Mouse (Mus musculus) retina, postnatal 1 day (tissue): ENCODE measurements around the gene Rhob.

ENCODE experiments used
- DNase-seq: peaks from one replicate; pipeline ENCODE4 v3.0.0-alpha.2; 2012

The Rhob gene

DNA sequence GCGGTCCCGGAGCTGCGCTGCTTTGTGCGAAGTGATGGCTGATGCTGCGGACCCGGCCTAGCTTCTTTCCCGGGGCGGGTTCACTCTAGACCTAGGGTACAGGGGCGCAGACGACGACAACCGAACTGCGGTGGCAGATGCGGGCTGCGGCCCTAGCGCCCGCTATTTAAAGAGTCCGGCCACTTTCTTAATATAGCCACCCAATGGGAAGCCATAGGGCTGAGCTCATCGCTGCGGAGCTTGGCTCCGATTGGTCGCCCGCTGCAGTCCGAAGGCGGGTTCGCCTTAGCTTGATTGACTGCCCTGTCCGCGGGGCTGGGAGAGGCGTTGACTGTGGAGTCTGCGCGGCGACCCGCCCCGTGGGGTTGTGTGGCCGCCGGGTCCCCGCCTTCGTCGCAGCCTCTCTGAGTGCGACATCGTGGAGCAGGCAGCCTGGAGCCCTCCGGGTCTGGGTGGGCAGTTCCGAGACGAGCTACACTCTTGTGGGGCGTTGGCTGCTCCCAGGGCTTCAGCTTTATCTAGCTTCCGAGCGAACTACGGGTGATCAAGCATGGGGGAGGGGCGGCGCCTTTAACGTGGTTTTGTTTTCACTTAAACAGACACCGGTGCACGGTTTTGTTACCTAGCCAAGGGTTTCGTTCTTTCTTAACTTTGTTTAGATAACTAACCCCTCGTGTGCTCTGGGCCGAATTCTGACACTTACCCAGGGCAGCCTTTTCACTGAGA lies at the start of gene Rhob:
Rhob (minus strand) TSS at position 139 of the 726 bp plus-strand sequence.
- DNase-seq, result peak; percentile 98

- DNase-seq, result peak; percentile 88
These were observed 47.5 kb upstream of the Rhob start for GRCm38 (mm10) chr12:8547357-8547756.

DNA sequence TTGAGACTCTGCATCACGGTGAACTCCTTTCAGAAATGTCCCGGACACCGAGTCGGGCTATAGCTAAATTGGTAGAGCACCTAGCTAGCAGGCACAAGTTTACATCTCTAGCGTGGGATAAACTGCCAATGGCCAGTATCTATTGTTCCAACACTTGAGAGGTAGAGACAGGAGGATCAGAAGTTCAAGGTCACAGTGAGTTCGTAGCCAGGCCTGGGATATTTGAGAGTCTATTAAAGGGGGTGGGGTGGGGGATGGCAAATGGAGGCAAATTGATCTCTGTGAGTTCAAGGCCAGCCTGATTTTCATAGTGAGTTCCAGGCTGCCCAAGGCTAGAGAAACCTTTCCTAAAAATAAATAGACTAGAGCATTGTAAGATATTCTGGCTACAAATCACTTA lies 47.0 kb upstream of the Rhob start:
- no peak for DNase-seq

- DNase-seq, result no peak
These were observed 45.3 kb upstream of the Rhob start for GRCm38 (mm10) chr12:8545066-8545610.

- no peak for DNase-seq
These were observed 42.6 kb upstream of the Rhob start for GRCm38 (mm10) chr12:8542371-8542770.

DNA sequence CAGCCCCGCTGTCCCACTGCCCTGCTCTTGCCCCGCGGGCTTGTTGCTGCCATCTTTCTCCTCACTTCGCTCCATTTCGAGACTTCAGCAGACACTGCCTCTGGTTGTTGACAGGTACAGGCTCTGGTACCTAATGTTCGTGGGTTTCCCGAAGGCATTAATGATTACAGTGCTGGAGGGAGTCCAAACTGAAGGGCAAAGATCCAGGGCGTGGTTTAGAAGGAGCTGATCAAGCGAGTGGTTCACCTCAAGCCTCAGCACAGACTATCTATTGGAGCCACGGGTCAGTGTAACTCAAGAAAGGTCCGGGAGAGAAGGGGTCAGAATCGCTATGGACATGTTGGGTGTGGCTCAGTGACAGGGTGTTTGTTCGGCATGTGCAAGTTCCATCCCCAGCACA lies 39.7 kb upstream of the Rhob start:
- no peak for DNase-seq

DNA sequence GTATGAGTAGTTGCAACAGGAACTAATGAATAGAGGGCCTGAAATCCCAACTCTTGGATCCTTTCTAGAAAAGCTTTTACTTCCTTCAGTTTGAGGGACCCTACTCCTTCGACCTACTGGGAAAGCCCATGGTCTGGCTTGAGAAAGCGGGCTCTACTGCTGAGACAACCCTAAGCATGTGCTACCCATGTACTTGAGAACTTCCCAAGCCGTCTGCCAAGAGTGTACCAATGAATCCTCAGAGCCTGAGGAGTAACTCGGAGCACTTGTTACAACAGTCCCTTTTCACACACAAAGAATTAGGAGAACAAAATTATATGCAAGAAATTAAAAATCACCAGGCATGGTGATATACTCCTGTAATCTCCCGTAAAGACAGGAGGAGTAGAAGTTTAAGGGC lies 37.5 kb upstream of the Rhob start:
- DNase-seq, result no peak

DNA sequence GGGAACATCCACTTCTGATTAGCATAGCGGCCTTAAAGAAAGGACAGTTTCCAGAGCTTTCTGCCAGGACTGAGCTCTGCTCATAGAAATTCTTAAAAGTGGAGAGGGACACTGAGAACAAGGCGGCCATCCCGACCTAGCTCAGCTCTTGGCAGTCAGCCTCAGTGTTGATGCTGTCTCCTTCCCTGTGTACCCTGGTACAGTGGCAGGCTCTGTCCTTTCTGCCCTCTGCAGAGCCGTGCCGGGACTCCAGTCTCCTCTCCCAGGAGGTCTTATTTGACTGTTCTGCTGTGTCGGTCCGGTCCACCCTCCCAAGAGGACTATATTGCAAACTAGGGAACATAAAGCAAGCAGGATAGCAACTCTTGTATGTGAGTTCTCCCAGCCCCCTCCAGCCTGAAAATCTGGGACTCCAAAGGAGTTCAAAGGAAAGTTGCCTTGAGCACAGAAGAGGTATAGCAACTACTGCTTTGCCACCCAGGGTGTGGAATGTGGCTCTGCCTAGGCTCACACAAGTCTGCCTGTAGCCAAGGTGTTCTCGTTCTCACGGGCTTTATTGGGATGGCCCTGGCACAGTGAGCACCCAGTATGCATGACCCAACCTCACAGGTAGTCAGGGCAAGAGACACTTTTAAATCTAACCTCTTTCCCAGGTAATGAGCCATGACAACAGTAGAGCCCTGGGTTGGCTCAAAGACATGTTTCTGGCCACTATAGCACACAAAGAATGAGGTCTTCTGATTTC lies 36.6 kb upstream of the Rhob start:
- no peak for DNase-seq

GRCm38 (mm10) chr12:8535596-8535995 lies 35.8 kb upstream of the Rhob start:
- no peak for DNase-seq

- no peak for DNase-seq
These were observed 35.1 kb upstream of the Rhob start for GRCm38 (mm10) chr12:8534915-8535314.

- no peak for DNase-seq
These were observed 28.0 kb upstream of the Rhob start for GRCm38 (mm10) chr12:8527770-8528169.

GRCm38 (mm10) chr12:8527175-8527574 lies 27.4 kb upstream of the Rhob start:
- no peak for DNase-seq

DNA sequence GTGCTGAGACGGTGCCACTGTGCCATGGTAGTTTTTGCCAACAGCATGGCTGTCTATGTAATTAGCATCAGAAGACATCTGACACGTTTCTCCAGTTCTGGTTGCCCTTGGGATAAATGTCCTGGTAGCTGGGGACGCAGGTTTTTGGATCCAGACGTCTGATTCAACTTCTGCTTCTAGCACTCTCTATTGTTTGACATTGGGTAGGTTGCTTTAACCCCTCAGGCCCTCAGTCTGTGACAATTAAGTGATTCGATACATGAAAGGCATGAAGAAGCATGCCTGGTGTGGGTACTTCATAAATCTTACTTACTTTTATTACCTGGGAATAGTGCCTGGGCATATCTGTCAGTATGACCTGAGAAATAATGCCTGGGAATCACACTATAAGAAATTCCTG lies 24.3 kb upstream of the Rhob start:
- no peak for DNase-seq

- DNase-seq, result no peak
These were observed 22.9 kb upstream of the Rhob start for GRCm38 (mm10) chr12:8522711-8523110.

GRCm38 (mm10) chr12:8521375-8522047 lies 21.7 kb upstream of the Rhob start:
- DNase-seq, result peak; percentile 24

DNA sequence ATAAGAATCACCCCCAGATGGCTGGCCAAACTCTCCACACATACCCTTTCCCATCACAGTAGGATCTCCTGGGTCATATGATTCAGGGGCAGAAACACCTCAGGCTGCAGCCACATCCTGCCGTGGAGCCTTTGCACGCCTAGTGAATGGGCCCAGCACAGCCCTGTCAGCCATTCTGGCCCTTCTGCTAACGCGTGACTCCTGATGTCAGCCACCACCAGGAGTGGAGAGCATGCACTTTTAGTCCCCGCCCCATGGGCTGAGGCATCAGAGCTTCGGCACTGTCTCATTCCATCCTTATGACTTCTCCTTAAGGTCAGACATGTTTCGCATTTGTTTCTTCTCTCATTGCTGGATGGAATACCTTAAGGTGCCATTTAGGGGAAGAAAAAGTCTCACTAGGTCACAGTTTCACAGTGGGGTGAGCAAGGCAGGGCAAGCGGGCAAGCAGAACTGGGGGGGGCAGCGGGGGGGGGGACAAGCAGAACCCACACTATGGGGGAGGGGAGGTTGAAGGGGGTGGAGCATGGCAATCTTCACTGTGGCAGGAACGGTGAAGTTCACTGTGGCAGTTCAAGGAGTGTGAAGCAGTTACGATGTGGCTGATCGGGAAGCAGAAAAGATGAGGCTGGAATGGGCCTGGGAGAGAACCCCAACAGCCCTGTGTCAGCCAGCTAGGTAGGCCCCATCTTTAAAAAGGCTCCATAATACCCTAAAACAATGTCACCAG lies 19.8 kb upstream of the Rhob start:
- no peak for DNase-seq

DNA sequence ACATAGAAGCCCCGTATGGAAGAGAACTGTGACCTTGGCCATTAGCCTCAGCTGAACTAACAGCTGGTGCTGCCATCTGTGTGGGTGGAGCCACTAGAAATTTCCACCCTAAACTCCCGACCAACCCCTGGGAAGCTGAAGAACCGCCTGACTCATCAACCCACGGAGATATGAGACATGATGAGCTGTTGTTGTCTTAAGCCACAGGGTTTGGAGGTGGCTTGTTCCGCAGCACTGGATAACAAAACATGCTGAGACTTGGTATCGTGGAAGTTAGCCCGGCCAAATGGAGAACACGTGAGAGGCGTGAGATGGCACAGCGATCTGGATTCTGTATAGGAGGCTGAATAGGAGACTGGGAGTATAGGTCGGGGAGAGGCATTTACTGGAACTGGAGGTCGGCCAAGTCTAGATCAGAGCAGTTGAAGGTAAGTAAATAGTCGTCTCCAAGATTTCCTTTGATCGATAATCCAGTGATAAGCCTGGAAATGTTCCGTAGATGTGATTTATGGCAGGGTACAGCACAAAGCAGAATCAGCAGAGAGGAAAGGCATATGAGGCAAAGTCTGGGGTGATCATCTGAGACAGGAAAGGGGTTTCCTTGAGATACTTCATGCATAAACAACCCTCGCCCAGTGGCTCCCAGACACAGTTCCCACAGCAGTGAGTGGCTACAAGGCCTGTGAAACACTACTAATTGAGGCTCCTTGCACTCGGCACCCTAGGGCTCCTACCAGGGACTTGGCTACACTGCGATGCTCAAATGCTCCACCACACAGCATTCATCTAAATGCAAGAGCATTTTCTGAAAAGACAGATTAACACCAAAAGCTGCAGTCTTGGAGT lies 11.5 kb upstream of the Rhob start:
- DNase-seq, result peak; percentile 35

GRCm38 (mm10) chr12:8510317-8510988 lies 10.6 kb upstream of the Rhob start:
- DNase-seq, result no peak

DNA sequence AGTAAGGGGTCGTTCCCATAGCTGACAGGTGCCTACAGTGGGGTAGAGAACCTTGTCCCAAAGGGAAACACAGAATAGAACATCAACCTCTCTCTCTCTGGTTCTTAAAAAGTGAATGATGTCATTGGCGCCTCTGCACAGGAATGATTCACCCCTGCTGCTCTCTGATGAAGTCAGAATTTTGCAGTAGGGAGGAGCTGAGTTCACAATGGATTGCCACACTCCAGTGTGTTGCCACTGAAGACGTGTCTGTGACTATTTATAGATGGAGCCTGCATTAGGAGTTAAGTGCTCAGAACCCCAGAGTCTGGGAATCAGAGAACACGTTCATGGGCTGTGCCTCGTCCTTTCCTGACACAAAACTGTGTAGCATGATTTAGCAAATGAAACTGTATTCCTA lies 9.9 kb upstream of the Rhob start:
- DNase-seq, result no peak

DNA sequence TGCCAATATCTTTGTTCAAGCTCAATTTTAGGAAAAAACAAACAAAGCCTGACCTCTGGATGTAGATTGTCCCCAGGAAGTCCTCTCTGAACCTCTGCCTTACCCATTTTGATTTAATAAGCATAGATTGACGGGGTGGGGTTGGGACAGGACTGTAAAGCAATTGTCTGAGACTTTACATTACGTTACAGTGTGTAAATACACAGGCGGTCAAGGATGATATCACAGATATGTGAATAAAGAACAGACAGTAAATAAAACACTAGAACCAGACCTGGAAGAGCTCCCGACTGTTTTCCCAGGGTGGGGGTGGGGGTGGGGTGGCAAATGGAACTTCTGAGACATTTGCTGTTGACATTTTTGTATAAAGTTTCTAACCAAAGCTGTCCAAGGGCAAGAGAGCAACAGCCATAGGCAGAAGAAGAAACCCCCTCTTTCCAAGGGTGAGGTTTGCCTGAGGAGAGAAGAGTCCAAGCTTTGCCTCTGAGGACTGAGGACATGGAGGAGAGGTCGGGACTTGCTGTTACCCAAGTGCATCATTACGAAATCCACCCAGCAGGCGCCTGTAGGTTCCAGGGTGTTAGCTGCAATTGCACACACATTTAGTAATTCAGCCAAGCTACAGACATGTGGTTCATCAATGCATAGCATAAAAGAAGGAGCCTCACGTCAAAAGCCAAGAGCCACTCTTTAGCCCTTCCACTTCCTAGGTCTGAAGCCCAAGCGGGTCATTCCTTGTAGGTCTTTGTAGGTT lies 7.3 kb upstream of the Rhob start:
- no peak for DNase-seq

- no peak for DNase-seq
These were observed 4.3 kb upstream of the Rhob start for GRCm38 (mm10) chr12:8504131-8504530.
